Mouse (Mus musculus): ENCODE data around the gene Olfr155.

Gene Olfr155

DNA sequence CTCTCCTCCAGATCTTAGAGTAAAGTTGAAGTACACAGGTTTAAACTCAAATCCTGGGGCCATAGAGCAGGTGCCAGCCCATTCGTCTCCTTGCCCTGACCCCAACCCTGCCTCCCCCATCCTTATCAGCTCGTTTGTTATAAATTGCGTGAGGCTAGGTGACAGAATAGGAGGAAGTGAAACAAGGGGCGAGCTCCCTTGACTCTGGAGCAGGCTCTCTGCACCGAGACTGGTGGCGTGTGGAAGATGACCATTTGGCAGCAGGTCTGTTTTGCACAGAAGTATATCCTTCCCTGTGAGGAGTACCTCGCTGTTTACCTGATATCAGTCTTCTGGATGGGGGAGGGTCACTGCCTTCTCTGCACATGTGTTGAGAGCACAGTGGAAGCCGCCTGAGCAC, 47.8 kb downstream of the Olfr155 start:
- DNase-seq: no peak

DNA sequence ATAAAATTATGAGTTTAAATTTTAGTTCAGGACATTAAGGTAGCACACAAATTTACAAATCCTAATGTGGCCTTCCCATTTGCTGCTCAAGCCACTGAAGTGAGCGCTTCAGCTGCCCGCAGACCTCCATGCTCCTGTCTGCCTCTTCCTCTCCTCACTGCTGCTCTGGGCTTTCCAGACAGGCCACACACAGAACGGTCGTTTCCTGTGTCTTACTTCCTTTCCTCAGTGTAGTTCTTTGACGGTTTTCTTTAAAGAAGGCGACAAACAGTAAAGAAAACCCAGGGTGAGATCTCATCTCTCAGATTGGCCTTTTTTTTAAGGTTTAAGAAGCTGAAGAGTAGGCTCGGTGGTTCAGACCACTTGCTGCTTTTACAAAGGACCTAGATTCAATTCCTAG, 52.3 kb downstream of the Olfr155 start:
- no peak for DNase-seq

DNA sequence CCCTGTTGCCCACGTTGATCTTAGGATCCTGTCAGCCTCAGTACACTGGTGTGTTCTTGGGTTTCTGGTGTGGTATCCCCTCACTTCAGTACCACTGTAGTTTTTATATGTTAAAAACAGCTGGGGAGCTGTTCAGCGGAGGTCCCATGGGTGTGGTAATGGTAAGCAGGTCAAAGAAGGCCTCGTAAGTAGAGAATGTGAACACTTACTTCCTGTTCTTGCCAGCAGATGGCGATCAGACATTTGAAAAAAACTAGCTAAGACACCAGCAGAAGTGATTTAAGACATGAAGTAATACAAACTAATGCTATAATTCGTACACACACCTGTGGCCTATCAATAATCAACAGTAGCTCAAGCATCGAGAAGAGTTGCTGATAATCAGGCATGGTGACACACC, 55.1 kb downstream of the Olfr155 start:
- no peak for DNase-seq

Data from cerebellum, adult 11-12 months (tissue).